Mouse (Mus musculus): ENCODE measurements at regions not wholly inside any gene's neighbourhood (a gene's known extent, or its start where the extent isn't known, plus 50 kb on each side); places are given as distances from the start of the nearest gene placed in this dataset.

DNA sequence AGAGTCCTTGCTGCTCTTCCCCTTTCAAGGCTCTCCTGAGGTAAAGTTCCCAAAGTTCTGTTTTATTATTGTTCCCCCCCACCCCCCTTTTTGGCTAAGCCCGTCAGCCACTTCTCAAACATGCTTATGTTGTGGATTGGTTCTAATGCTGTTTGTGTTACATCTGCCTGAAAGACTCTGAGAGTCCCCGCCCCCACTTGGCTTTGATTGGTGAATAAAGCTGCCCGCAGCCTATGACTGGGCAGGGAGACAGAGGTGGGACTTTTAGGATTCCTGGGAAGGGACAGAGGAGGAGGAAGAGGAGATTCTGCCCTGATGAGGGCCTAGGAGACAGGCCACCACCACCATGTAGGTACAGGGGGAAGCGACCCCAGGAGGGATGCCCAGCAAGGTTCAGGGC is 78.3 kb upstream of the Wdfy3 start:
- no peak for TF ChIP-seq CTCF (IDR thresholded peaks at IDR 0.05; ENCODE audit: borderline replicate concordance, control insufficient read depth, extremely low read depth, insufficient read depth, low read length, poor library complexity)
- TF ChIP-seq POLR2A (IDR thresholded peaks at IDR 0.05; ENCODE audit: control insufficient read depth, extremely low read depth, insufficient read depth, low read length, poor library complexity) = no peak
